Mouse (Mus musculus): ENCODE measurements around the gene Gm26602. TPM values are rescaled to one million over a fixed set of nuclear protein-coding genes. Genes with fewer than 3 reads are reported as not detected.

Gene Gm26602
- polyA plus RNA-seq, 1 experiment from 2014 or later: 1.4 TPM

DNA sequence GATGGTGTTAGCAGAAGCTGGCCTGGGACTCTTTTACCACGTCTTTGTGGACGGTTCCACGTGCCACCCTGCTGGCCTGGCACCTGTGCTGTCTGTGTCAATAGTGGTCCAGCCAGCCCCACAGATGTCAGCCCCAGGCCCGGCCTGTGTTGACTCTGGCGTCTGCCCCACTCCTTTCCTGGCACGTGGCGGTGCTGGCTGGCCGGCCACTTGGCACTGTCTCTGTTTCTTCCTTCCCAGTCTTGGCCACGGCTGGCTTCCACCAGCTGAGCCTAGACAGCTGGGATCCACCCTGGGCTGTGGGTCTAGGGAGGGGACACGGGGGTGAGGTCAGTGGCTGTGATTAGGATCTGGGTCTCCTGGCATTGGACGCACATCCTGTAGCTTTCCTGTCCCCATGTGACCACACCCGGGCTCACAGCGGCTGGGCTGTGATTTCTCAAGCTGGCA lies 23.6 kb downstream of the Gm26602 start:
- Histone ChIP-seq H3K27ac (peak overlapping the region; percentile 19), H3K9me3 (no peaks in the 10 kb centered on the region), H3K36me3 (peaks cover 86% of the 10 kb centered on the region), H3K4me3 (no peak overlapping the region), H3K27me3 (ENCODE audit: insufficient read depth, poor library complexity, severe bottlenecking) (no peaks in the 10 kb centered on the region), H3K4me1 (peaks cover 98% of the 10 kb centered on the region)
- WGBS: 66% methylated on average over 13 of the region's 13 CpGs
- no peak for DNase-seq (ENCODE audit: low spot score)

GRCm38 (mm10) chr10:79934794-79935569 lies 24.3 kb downstream of the Gm26602 start:
- H3K4me3 ChIP-seq: no peak overlapping the region
- peaks cover 93% of the 10 kb centered on the region for H3K36me3 ChIP-seq

GRCm38 (mm10) chr10:79936284-79936910 lies 25.7 kb downstream of the Gm26602 start:
- no peak overlapping the region for H3K4me3 ChIP-seq
- H3K36me3 ChIP-seq: peaks cover 95% of the 10 kb centered on the region
- H3K4me1 ChIP-seq: peaks cover 98% of the 10 kb centered on the region
- no peaks in the 10 kb centered on the region for H3K9me3 ChIP-seq
- no peaks in the 10 kb centered on the region for H3K27me3 ChIP-seq (ENCODE audit: insufficient read depth, poor library complexity, severe bottlenecking)
- DNase-seq (ENCODE audit: low spot score): no peak
- WGBS: 61% methylated on average over 10 of the region's 10 CpGs
- peak overlapping the region; percentile 37; the same call in 1 of the 2 replicates for H3K27ac ChIP-seq

More at GRCm38 (mm10) chr10:79934794-79935569, 24.3 kb downstream of the Gm26602 start:
- Histone ChIP-seq H3K27ac (0 out of 2 replicates have a peak overlapping the region, but pooled peaks have one; percentile 32), H3K9me3 (no peaks in the 10 kb centered on the region), H3K4me1 (peaks cover 98% of the 10 kb centered on the region), H3K27me3 (ENCODE audit: insufficient read depth, poor library complexity, severe bottlenecking) (no peaks in the 10 kb centered on the region)
- 90% methylated on average over 16 of the region's 16 CpGs for WGBS
- no peak for DNase-seq (ENCODE audit: low spot score)

- no peak for DNase-seq (ENCODE audit: low spot score)
- Histone ChIP-seq H3K27me3 (ENCODE audit: insufficient read depth, poor library complexity, severe bottlenecking) (no peaks in the 10 kb centered on the region), H3K4me1 (peaks cover 92% of the 10 kb centered on the region), H3K4me3 (no peak overlapping the region), H3K9me3 (no peaks in the 10 kb centered on the region), H3K36me3 (peaks cover 95% of the 10 kb centered on the region), H3K27ac (peak overlapping the region; percentile 37; the same call in 1 of the 2 replicates)
- 70% methylated on average over 27 of the region's 27 CpGs for WGBS
Observed at GRCm38 (mm10) chr10:79936911-79937441, 26.3 kb downstream of the Gm26602 start.

DNA sequence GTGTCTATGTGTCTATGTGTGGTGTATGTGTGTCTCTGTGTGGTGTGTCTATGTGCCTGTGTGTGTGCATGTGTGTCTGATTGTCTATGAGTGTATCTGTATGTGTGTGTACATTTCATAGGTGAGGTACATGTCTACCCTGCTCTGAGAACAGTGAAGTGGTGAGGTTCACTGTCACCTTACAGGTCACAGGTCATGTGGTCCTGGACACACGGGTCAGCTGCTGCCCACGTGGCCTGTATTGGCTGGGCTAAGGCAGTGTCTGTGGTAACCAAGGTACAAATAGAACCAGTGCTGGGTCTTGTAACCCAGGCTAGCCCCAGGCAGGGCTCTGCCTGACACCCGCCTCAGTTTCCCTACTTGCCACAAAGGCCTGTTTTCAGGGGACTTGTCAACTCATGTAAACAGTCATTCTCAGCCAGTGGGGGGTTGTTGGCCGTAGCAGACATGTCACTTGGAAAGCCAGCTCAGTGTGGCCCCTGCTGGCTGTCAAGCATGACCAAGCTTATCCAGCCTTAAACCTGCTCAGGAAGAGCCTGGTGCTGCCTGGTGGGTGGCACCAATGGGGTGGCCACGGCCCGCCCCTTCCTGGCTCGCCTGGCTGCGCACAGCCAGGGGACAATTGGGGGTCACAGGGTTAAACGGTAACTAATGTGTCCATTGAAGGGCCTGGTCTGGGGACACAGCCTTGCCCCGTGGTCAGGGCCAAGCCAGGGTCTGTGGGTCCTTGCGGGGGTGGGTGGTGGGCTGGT lies 27.3 kb downstream of the Gm26602 start:
- Histone ChIP-seq H3K4me1 (peaks cover 82% of the 10 kb centered on the region), H3K36me3 (peaks cover 90% of the 10 kb centered on the region), H3K27me3 (ENCODE audit: insufficient read depth, poor library complexity, severe bottlenecking) (no peaks in the 10 kb centered on the region), H3K9me3 (no peaks in the 10 kb centered on the region), H3K4me3 (no peak overlapping the region), H3K27ac (peak overlapping the region; percentile 66)
- DNase-seq (ENCODE audit: low spot score): no peak
- WGBS: 82% methylated on average over 11 of the region's 11 CpGs

GRCm38 (mm10) chr10:79940749-79941148 lies 30.1 kb downstream of the Gm26602 start:
- peaks cover 68% of the 10 kb centered on the region for H3K36me3 ChIP-seq
- WGBS: 53% methylated on average over 7 of the region's 7 CpGs
- peak overlapping the region; percentile 29; the same call in 1 of the 2 replicates for H3K4me3 ChIP-seq

GRCm38 (mm10) chr10:79942988-79943387 lies 32.3 kb downstream of the Gm26602 start:
- DNase-seq (ENCODE audit: low spot score): no peak
- Histone ChIP-seq H3K9me3 (no peaks in the 10 kb centered on the region), H3K36me3 (peaks cover 66% of the 10 kb centered on the region), H3K27me3 (ENCODE audit: insufficient read depth, poor library complexity, severe bottlenecking) (no peaks in the 10 kb centered on the region), H3K27ac (peak overlapping the region; percentile 86; the same call in 1 of the 2 replicates), H3K4me3 (peak overlapping the region; percentile 12; the same call in 1 of the 2 replicates), H3K4me1 (peaks cover 80% of the 10 kb centered on the region)
- 83% methylated on average over 1 of the region's 1 CpGs for WGBS

More at GRCm38 (mm10) chr10:79940749-79941148, 30.1 kb downstream of the Gm26602 start:
- no peak for DNase-seq (ENCODE audit: low spot score)
- Histone ChIP-seq H3K9me3 (no peaks in the 10 kb centered on the region), H3K4me1 (peaks cover 80% of the 10 kb centered on the region), H3K27ac (peak overlapping the region; percentile 65; the same call in 1 of the 2 replicates), H3K27me3 (ENCODE audit: insufficient read depth, poor library complexity, severe bottlenecking) (no peaks in the 10 kb centered on the region)

DNA sequence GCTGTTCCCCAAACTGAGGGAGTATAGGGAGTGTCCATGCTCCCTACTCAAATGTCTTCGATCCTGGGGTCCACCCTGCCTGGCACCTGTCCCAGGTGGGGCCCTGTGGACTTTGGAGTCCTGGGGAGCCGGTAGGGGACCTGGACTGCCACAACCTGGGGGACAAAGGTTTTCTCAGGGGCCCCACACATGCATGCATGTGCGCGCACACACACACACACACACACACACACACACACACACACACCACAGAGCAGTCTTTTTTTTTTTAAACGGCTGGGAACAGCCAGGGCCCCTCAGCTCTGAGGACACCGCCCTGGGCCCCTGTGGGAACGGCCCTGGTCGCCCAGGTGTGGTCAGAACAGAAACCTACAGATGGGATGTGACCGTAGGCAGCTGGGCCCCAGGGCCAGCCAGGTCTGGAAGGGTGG lies 32.8 kb downstream of the Gm26602 start:
- H3K9me3 ChIP-seq: no peaks in the 10 kb centered on the region
- no peaks in the 10 kb centered on the region for H3K27me3 ChIP-seq (ENCODE audit: insufficient read depth, poor library complexity, severe bottlenecking)
- H3K4me1 ChIP-seq: peaks cover 79% of the 10 kb centered on the region
- H3K4me3 ChIP-seq: peak overlapping the region; percentile 12; the same call in 1 of the 2 replicates
- peak overlapping the region; percentile 86 for H3K27ac ChIP-seq
- WGBS: 82% methylated on average over 9 of the region's 9 CpGs
- no peak for DNase-seq (ENCODE audit: low spot score)
- peaks cover 63% of the 10 kb centered on the region for H3K36me3 ChIP-seq

GRCm38 (mm10) chr10:79945507-79946234 lies 35.0 kb downstream of the Gm26602 start:
- 35% methylated on average over 16 of the region's 16 CpGs for WGBS
- no peaks in the 10 kb centered on the region for H3K27me3 ChIP-seq (ENCODE audit: insufficient read depth, poor library complexity, severe bottlenecking)
- peak overlapping the region; percentile 86 for H3K27ac ChIP-seq
- peaks cover 69% of the 10 kb centered on the region for H3K4me1 ChIP-seq
- DNase-seq (ENCODE audit: low spot score): no peak
- peaks cover 63% of the 10 kb centered on the region for H3K36me3 ChIP-seq
- H3K9me3 ChIP-seq: no peaks in the 10 kb centered on the region
- H3K4me3 ChIP-seq: peak overlapping the region; percentile 30

GRCm38 (mm10) chr10:79946752-79947322 lies 36.2 kb downstream of the Gm26602 start:
- Histone ChIP-seq H3K9me3 (no peaks in the 10 kb centered on the region), H3K4me1 (peaks cover 61% of the 10 kb centered on the region), H3K4me3 (peak overlapping the region; percentile 30), H3K27ac (peak overlapping the region; percentile 86), H3K36me3 (peaks cover 63% of the 10 kb centered on the region), H3K27me3 (ENCODE audit: insufficient read depth, poor library complexity, severe bottlenecking) (no peaks in the 10 kb centered on the region)
- peak; percentile 96 for DNase-seq (ENCODE audit: low spot score)
- WGBS: 12% methylated on average over 7 of the region's 7 CpGs

GRCm38 (mm10) chr10:79947502-79947901 lies 36.8 kb downstream of the Gm26602 start:
- H3K9me3 ChIP-seq: no peaks in the 10 kb centered on the region
- DNase-seq (ENCODE audit: low spot score): no peak
- no peaks in the 10 kb centered on the region for H3K27me3 ChIP-seq (ENCODE audit: insufficient read depth, poor library complexity, severe bottlenecking)
- H3K4me1 ChIP-seq: peaks cover 61% of the 10 kb centered on the region
- peak overlapping the region; percentile 86 for H3K27ac ChIP-seq
- peak overlapping the region; percentile 19; the same call in 1 of the 2 replicates for H3K4me3 ChIP-seq
- WGBS: 66% methylated on average over 6 of the region's 6 CpGs
- H3K36me3 ChIP-seq: peaks cover 58% of the 10 kb centered on the region

Data from heart, embryonic 10.5 days (tissue).